Mouse (Mus musculus) limb, embryonic 14.5 days (tissue): Measurements from ENCODE around the gene Akap2. TPM values are rescaled to one million over a fixed set of nuclear protein-coding genes. Genes with fewer than 3 reads are reported as not detected.

Source experiments
- ATAC-seq: fragments of 200-750 bp; cut with Nextera tagmentation; 2 replicates; pipeline ENCODE4 v1.8.0; 2017; ENCODE audit warnings: low read depth, moderate number of reproducible peaks, moderate TSS enrichment; ENCODE audit not compliant: low FRiP score
- DNase-seq: peaks from one replicate; pipeline ENCODE4 v3.0.0-alpha.2; 2015; ENCODE audit warnings: low spot score
- H3K27ac ChIP-seq: fragments of 300-500 bp; sonication (generic); replicated peaks from 2 replicates; pipeline ENCODE4 v1.5.1; 2014; ENCODE audit warnings: low read depth, mild to moderate bottlenecking, low read length, moderate library complexity, mixed read lengths
- H3K27me3 ChIP-seq: fragments of 300-500 bp; sonication (generic); 2 replicates; pipeline ENCODE4 v1.6.1; 2014; ENCODE audit warnings: low read length, mixed read lengths; ENCODE audit not compliant: control insufficient read depth, insufficient read depth
- H3K36me3 ChIP-seq: fragments of 300-500 bp; sonication (generic); 2 replicates; pipeline ENCODE4 v1.6.1; 2014; ENCODE audit warnings: mild to moderate bottlenecking, low read length, moderate library complexity, mixed read lengths; ENCODE audit not compliant: control insufficient read depth, insufficient read depth
- H3K4me1 ChIP-seq: fragments of 300-500 bp; sonication (generic); 2 replicates; pipeline ENCODE4 v1.6.1; 2014; ENCODE audit warnings: antibody characterized with exemption, low read length, mixed read lengths; ENCODE audit not compliant: control insufficient read depth, insufficient read depth
- H3K4me2 ChIP-seq: fragments of 300-500 bp; sonication (generic); replicated peaks from 2 replicates; pipeline ENCODE4 v1.6.1; 2014; ENCODE audit warnings: low read depth, mild to moderate bottlenecking, low read length, moderate library complexity; ENCODE audit not compliant: severe bottlenecking
- H3K4me3 ChIP-seq: fragments of 300-500 bp; sonication (generic); replicated peaks from 2 replicates; pipeline ENCODE4 v1.5.1; 2014; ENCODE audit warnings: low read length
- H3K9ac ChIP-seq: fragments of 300-500 bp; sonication (generic); 2 replicates; pipeline ENCODE4 v1.6.1; 2014; ENCODE audit warnings: mild to moderate bottlenecking, low read depth, low read length, moderate library complexity; ENCODE audit not compliant: severe bottlenecking
- H3K9me3 ChIP-seq: fragments of 300-500 bp; sonication (generic); 2 replicates; pipeline ENCODE4 v1.6.1; 2016; ENCODE audit warnings: low read length; ENCODE audit not compliant: control insufficient read depth
- POLR2A ChIP-seq: fragments of 200-500 bp; IDR thresholded peaks from 2 replicates; pipeline ENCODE4 v1.8.0; 2012; ENCODE audit warnings: inconsistent platforms, mild to moderate bottlenecking, moderate library complexity, borderline replicate concordance; ENCODE audit not compliant: insufficient read depth, insufficient read length; ENCODE audit errors: extremely low read depth
- WGBS: fragments of 180-500 bp; shearing (Covaris S2); extraction: QIAGEN DNeasy Blood & Tissue Kit; methylation state at CpG from one replicate; pipeline ENCODE4 v1.1.7; 2014; 5-methylcytosine and 5-hydroxymethylcytosine counted together
- polyA plus RNA-seq, 2 experiments: library from polyadenylated mRNA; depleted of rRNA in 1 of 2; stranded (reverse) in 1 of 2; unstranded in 1 of 2; fragments of >200 nt; fragmentation: Nextera tagmentation in 1 of 2; extraction: Ambion mirVana in 1 of 2; gene quantifications; 2 replicates each; pipeline versions ENCODE4 v1.2.1 to v1.2.3; 2012 to 2014

The Akap2 gene
- polyA plus RNA-seq, 2 experiments = 23.6 to 27.6 TPM

DNA sequence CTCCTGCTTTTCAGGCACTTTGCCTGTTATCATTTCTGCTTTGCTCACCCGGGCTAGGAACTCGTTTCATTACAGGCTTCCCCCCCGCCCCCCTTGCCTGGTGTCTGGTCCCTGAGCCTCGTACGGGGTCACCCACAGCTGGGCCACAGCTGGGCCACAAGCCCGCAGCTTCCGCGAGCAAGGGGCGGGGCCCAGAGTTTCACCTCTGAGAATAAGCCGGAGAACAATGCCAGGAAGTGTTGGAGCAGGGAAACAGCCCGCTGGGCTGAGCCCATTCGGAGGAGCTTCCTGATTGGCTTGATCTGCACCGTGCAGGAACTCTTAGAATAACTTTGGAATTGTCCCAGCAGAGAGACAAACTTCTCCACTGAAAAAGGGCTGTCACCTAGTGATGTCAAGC lies 42.1 kb upstream of the Akap2 start:
- 6% methylated on average over 13 of the region's 13 CpGs for WGBS
- Histone ChIP-seq H3K9me3 (no peaks in the 10 kb centered on the region), H3K4me3 (peak overlapping the region; percentile 21), H3K4me1 (peaks cover 23% of the 10 kb centered on the region), H3K9ac (peak overlapping the region; percentile 25; the same call in 1 of the 2 replicates), H3K27me3 (no peaks in the 10 kb centered on the region), H3K4me2 (peak overlapping the region; percentile 45), H3K36me3 (0 out of 2 replicates have a peak, but pooled peaks cover 3% of the 10 kb centered on the region), H3K27ac (peak overlapping the region; percentile 49; the same call in 1 of the 2 replicates)
- ATAC-seq = peak; percentile 83
- TF ChIP-seq POLR2A = no peak
- peak; percentile 70 for DNase-seq

GRCm38 (mm10) chr4:57677916-57678315 lies 39.5 kb upstream of the Akap2 start:
- TF ChIP-seq POLR2A = no peak
- Histone ChIP-seq H3K9me3 (no peaks in the 10 kb centered on the region), H3K9ac (no peak overlapping the region), H3K4me2 (no peak overlapping the region), H3K27me3 (no peaks in the 10 kb centered on the region), H3K36me3 (0 out of 2 replicates have a peak, but pooled peaks cover 3% of the 10 kb centered on the region), H3K4me1 (peaks cover 23% of the 10 kb centered on the region), H3K4me3 (no peak overlapping the region), H3K27ac (no peak overlapping the region)
- WGBS = 81% methylated on average over 12 of the region's 12 CpGs
- DNase-seq = no peak
- no peak for ATAC-seq

DNA sequence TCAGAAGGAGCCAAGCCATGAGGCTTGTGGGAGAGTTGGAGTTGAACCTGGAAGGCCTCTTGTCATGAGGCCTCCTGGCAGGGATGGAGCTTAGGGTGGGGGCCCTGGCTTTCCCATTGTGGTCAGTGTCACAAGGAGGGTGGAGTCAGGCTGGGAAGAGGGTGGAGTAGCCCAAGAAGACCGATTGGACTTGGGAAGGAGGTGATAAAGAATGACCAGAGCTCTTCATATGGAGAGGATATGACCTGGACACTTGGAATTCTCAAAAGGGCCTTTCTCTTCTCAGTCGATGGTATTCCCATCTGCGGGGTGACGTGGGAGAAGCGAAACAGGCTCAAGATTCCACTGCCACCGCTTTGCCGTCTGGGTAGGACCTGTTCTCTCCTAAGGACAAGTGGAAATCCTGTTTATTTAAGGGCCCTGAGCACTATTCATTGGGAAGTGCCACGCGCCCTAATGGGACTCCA lies 38.4 kb upstream of the Akap2 start:
- Histone ChIP-seq H3K36me3 (0 out of 2 replicates have a peak, but pooled peaks cover 3% of the 10 kb centered on the region), H3K4me2 (no peak overlapping the region), H3K27ac (no peak overlapping the region), H3K27me3 (no peaks in the 10 kb centered on the region), H3K9ac (no peak overlapping the region), H3K4me1 (peaks cover 14% of the 10 kb centered on the region), H3K9me3 (no peaks in the 10 kb centered on the region), H3K4me3 (no peak overlapping the region)
- no peak for TF ChIP-seq POLR2A
- DNase-seq (no peak), ATAC-seq (no peak)
- WGBS = 91% methylated on average over 9 of the region's 9 CpGs

- ATAC-seq (no peak), DNase-seq (no peak)
- Histone ChIP-seq H3K36me3 (0 out of 2 replicates have a peak, but pooled peaks cover 3% of the 10 kb centered on the region), H3K4me2 (no peak overlapping the region), H3K4me3 (no peak overlapping the region), H3K27ac (no peak overlapping the region), H3K9me3 (no peaks in the 10 kb centered on the region), H3K27me3 (no peaks in the 10 kb centered on the region), H3K4me1 (peaks cover 5% of the 10 kb centered on the region; the same call in 1 of the 2 replicates), H3K9ac (no peak overlapping the region)
- no peak for TF ChIP-seq POLR2A
- WGBS = 69% methylated on average over 12 of the region's 12 CpGs
These were observed 37.3 kb upstream of the Akap2 start for GRCm38 (mm10) chr4:57680186-57680585.

GRCm38 (mm10) chr4:57681511-57681910 lies 35.9 kb upstream of the Akap2 start:
- 56% methylated on average over 12 of the region's 12 CpGs for WGBS
- Histone ChIP-seq H3K36me3 (no peaks in the 10 kb centered on the region), H3K4me2 (no peak overlapping the region), H3K27me3 (no peaks in the 10 kb centered on the region), H3K27ac (no peak overlapping the region), H3K9me3 (no peaks in the 10 kb centered on the region), H3K4me1 (0 out of 2 replicates have a peak, but pooled peaks cover 3% of the 10 kb centered on the region), H3K4me3 (no peak overlapping the region), H3K9ac (no peak overlapping the region)
- no peak for DNase-seq
- no peak for ATAC-seq
- no peak for TF ChIP-seq POLR2A

- no peaks in the 10 kb centered on the region for H3K36me3 ChIP-seq
- 0 out of 2 replicates have a peak, but pooled peaks cover 3% of the 10 kb centered on the region for H3K4me1 ChIP-seq
- no peak overlapping the region for H3K9ac ChIP-seq
- no peak for TF ChIP-seq POLR2A
- no peak overlapping the region for H3K4me2 ChIP-seq
- no peak overlapping the region for H3K4me3 ChIP-seq
- DNase-seq (no peak), ATAC-seq (no peak)
- no peaks in the 10 kb centered on the region for H3K9me3 ChIP-seq
- no peak overlapping the region for H3K27ac ChIP-seq
- H3K27me3 ChIP-seq = no peaks in the 10 kb centered on the region
- WGBS = 95% methylated on average over 2 of the region's 2 CpGs
These were observed 35.1 kb upstream of the Akap2 start for GRCm38 (mm10) chr4:57682341-57682740.
